Mouse (Mus musculus) lung, adult 2 months (tissue): ENCODE results near the gene Pigv.

Source experiments
- CTCF ChIP-seq: fragments of 200-500 bp; IDR thresholded peaks from 2 replicates; pipeline ENCODE4 v1.5.1; 2011; ENCODE audit warnings: mild to moderate bottlenecking, low read length, control low read depth; ENCODE audit not compliant: insufficient read depth
- POLR2A ChIP-seq: fragments of 200-500 bp; IDR thresholded peaks from 2 replicates; pipeline ENCODE4 v1.6.1; 2011; ENCODE audit warnings: low read depth, mild to moderate bottlenecking, control low read depth, low read length, borderline replicate concordance; ENCODE audit errors: extremely low read depth

DNA sequence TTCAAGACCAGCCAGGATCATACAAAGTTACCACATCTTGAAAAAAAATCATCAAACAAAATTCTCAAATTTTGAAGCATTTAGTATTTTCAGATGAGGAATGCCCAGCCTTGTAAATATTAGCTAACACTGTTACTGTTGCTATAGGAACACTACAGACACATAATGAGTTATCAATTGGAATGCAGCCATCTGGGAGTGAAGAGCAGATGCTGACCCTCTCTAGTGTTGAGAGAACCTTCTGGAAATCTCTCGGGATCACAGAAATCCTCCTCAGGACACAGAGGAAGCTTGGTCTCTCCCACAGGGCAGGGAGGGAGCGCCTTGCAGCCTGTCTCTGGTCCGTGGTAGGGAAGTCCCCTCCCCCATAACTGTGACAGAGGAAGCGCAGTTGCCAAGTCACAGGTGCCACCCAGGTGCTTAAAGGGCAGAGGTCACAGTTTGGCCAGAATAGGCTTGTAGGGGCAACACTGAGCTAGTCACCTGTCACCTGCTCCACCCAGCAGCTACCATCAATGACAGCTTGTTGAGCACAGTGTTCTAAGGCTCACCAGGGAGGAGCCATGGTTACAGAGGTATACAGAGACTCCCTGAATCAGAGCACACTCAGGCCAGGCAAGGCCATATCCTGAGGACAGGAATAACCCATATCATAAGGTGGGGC, 52.8 kb downstream of the Pigv start:
- no peak for TF ChIP-seq POLR2A
- TF ChIP-seq CTCF, result no peak
